Mouse (Mus musculus): Measurements from ENCODE around the gene Ptprj.

GRCm38 (mm10) chr2:90522455-90522854 is 58.0 kb downstream of the Ptprj start:
- no peak for TF ChIP-seq CTCF (IDR thresholded peaks at IDR 0.05; ENCODE audit: insufficient read depth, low read depth, low read length)
- no peak for TF ChIP-seq POLR2A (IDR thresholded peaks at IDR 0.05; ENCODE audit: insufficient read depth, low read depth, low read length)

Data from olfactory bulb, adult 2 months (tissue).